Mouse (Mus musculus): Measurements from ENCODE around the gene Olfr1188. TPM values are rescaled to one million over a fixed set of nuclear protein-coding genes. Genes with fewer than 3 reads are reported as not detected.

Olfr1188 gene
- not detected in 4 replicates for total RNA-seq (2023)

DNA sequence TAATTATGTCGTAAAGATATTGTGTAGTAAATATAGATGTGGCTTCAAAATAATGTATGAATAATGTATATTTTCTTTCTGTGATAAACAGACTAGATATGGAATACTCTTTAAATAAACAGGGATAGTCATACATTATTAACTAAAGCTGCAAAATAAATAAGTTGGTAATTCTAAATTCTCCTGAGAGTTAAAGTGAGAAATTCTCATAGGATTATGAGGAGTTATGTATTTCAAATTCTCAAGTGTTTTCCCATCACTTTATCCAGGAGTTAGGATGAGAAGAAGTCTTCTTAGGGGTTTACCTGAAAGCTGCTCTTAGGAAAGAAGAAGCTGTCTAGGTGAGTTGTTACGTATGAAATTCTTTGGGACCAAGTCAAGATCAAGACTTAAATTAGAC lies at the start of gene Olfr1188:
Gene Olfr1188 (plus strand): TSS at position 301 of the 400 bp plus-strand sequence.

DNA sequence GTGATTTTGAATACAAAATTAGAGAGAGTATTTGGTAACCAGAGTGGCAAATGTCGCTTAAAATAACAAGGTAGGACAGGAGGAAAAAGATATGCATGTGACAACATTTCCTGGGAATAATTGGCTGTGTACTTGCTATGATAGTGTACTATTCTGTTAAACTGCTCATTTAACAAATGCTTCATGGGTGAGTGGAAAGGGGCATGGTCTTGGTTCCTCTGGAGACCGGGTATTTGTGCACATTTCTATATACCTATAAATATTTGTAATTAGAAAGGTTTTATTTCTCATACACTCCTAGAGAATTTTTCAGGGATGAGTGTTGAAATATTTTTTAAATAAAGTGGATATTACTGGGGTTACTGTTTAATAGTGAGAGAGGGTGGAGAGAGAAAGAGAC lies 38.5 kb upstream of the Olfr1188 start, which contains the start of gene Olfr1186:
Gene Olfr1186 (plus strand): TSS at position 301 of the 400 bp plus-strand sequence.

GRCm38 (mm10) chr2:88586154-88586553 lies 29.4 kb downstream of the Olfr1188 start, which contains the start of gene Olfr1189:
Gene Olfr1189, plus strand, starts transcription at chr2:88586454.

Other genes starting within 250 kb of the Olfr1188 start
- gene Olfr1174-ps, start 241.8 kb upstream of the Olfr1188 start, total RNA-seq (2023) = not detected in 4 replicates
- not detected in 4 replicates for gene Olfr1175-ps, start 229.7 kb upstream of the Olfr1188 start, total RNA-seq (2023)
- not detected in 4 replicates for gene Olfr1176, start 220.2 kb upstream of the Olfr1188 start, total RNA-seq (2023)
- gene Olfr1177-ps, start 210.4 kb upstream of the Olfr1188 start, total RNA-seq (2023) = not detected in 4 replicates
- gene Olfr1178, start 169.9 kb upstream of the Olfr1188 start, total RNA-seq (2023) = not detected in 4 replicates
- not detected in 4 replicates for gene Olfr1179, start 150.5 kb upstream of the Olfr1188 start, total RNA-seq (2023)
- gene Olfr1180, start 137.8 kb upstream of the Olfr1188 start, total RNA-seq (2023) = not detected in 4 replicates
- gene Olfr1181, start 130.8 kb upstream of the Olfr1188 start, total RNA-seq (2023) = not detected in 4 replicates
- gene Gm13757, start 107.8 kb upstream of the Olfr1188 start, total RNA-seq (2023) = not detected in 4 replicates
- not detected in 4 replicates for gene Olfr1183, start 102.1 kb upstream of the Olfr1188 start, total RNA-seq (2023)
- gene Olfr1184, start 73.3 kb upstream of the Olfr1188 start, total RNA-seq (2023) = not detected in 4 replicates
- gene Olfr1185-ps1, start 63.6 kb upstream of the Olfr1188 start, total RNA-seq (2023) = not detected in 4 replicates
- not detected in 4 replicates for gene Olfr1186, start 38.4 kb upstream of the Olfr1188 start, total RNA-seq (2023)
- not detected in 4 replicates for gene Olfr1189, start 29.5 kb downstream of the Olfr1188 start, total RNA-seq (2023)
- gene Olfr1191-ps1, start 83.6 kb downstream of the Olfr1188 start, total RNA-seq (2023) = 0.09 to 0.20 TPM in 2 of 4 replicates, not detected in the others
- gene Olfr1192-ps1, start 91.6 kb downstream of the Olfr1188 start, total RNA-seq (2023) = not detected in 4 replicates
- gene Olfr1193, start 118.7 kb downstream of the Olfr1188 start, total RNA-seq (2023) = not detected in 4 replicates
- not detected in 4 replicates for gene Olfr1195, start 132.3 kb downstream of the Olfr1188 start, total RNA-seq (2023)
- gene Olfr1196, start 147.7 kb downstream of the Olfr1188 start, total RNA-seq (2023) = not detected in 4 replicates
- not detected in 4 replicates for gene Olfr1197, start 175.4 kb downstream of the Olfr1188 start, total RNA-seq (2023)
- not detected in 4 replicates for gene Olfr1198, start 194.4 kb downstream of the Olfr1188 start, total RNA-seq (2023)
- gene Olfr1199, start 203.5 kb downstream of the Olfr1188 start, total RNA-seq (2023) = not detected in 4 replicates
- gene Olfr1200, start 213.6 kb downstream of the Olfr1188 start, total RNA-seq (2023) = not detected in 4 replicates
- gene Olfr1201, start 236.1 kb downstream of the Olfr1188 start, total RNA-seq (2023) = not detected in 4 replicates

All from B cell, adult 62 days (primary cell).